Mouse (Mus musculus): Measurements from ENCODE around the gene Olfr1344.
"Not testable (repeated sequence)": the region's sequence is repeated elsewhere in the genome, so short reads cannot be mapped to it uniquely, and the experiment has no call there.

Olfr1344 gene

DNA sequence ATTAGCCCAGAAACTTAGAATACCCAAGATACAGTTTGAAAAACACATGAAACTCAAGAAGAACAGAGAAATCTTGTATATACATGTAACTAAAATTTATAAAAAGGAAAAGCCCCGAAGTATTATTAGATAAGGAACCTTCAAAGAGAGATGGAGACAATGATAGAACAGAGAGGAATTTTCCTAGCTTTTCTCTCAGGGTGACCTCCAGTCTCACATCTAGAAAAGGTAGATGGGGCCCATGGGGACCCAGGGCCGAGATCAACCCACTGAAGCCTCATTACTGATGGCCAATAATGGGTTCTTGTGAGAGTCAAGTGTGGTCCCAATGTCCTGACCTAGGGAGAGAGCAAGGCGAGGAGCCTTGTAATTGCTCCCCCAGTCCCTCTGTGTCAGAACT, at the start of gene Olfr1344:
Gene Olfr1344 (plus strand): TSS at position 301 of the 400 bp plus-strand sequence.
- DNase-seq (ENCODE audit: low spot score in 2 of 2) = no peak

DNA sequence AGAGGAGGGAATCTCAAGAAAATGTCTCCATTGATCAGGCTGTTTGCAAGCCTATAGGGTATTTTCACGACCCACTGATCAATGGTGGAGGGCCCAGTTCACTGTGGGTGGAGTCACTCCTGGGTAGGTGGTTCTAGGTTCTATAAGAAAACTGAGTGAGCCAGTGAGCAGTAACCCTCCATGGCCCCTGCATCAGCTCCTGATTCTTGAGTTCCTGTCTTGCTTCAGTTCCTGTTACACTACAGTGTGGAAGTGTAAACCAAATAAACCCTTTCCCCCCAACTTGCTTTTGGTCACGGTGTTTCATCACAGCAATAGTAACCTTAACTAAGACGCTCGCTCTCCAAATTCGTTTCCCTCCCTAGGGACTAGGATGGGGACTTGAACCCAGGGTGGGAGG, 49.5 kb upstream of the Olfr1344 start:
- no peak for DNase-seq (ENCODE audit: low spot score in 2 of 2)

DNA sequence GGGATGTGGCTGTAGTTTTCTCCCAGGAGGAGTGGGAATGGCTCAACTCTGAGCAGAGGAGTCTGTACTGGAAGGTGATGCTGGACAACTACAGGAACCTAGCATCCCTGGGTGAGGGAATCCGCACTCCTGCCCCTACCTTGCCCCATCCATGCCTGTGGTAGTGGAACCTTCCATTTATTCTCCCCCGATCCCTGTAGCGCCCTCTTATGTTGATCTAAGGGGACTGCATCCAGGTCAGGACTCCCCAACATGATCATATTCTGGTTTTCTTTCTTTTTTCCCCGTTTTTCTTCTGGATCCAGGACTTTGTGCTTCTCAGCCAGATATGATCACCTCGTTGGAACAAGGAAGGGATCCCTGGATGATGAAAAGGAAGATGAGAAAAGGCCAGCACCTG, 49.0 kb upstream of the Olfr1344 start:
- DNase-seq (ENCODE audit: low spot score in 2 of 2) = no peak

DNA sequence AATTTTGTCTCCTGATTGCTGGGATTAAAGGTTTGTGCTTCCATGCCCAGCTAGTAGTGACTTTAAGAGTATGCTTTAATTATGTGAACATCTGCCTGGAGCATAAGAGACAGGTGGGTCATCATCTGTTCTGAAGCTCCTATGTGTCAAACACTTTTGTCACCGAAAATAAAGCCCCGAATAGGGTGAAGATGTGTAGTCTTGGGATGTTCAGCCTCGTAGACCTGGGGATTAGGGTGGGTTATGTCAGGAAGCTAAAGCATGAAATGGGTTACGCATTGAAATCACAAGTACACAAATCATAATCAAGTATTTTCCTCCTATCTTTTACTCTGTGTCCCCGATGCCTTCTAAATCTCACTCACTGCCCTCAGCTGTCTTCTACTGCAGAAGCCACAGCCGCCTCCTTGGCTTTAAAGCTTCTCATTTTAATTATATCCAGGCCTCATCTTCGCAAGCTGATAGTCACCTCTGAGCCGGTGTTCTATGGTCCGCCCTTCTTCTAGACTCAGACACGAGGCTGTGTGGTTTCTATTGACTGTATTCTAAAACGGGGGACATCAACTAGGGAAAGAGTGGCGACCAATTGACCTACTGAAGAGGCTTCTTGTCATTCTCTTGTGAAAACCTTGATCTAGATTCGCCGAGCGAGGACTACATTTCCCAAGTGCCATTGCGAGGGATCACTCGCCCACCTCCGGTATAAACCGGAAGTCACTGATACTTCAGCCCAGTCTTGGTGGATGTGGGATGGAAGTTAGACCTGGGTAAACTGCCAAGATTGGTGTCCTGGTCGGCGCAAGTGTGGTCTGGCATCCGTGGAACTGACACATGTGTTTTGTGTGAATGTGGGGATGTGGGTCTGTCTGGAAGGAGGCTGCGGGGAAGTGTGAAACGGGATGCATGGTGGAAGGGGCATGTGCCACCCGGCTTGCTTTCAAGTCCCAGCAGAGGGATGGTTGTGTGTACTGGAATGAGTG, 40.2 kb upstream of the Olfr1344 start, which contains the start of gene Smim17:
Gene Smim17 (plus strand): TSS at position 720 of the 980 bp plus-strand sequence.
- peak; percentile 55 to 79 for DNase-seq (ENCODE audit: low spot score in 2 of 2)

DNA sequence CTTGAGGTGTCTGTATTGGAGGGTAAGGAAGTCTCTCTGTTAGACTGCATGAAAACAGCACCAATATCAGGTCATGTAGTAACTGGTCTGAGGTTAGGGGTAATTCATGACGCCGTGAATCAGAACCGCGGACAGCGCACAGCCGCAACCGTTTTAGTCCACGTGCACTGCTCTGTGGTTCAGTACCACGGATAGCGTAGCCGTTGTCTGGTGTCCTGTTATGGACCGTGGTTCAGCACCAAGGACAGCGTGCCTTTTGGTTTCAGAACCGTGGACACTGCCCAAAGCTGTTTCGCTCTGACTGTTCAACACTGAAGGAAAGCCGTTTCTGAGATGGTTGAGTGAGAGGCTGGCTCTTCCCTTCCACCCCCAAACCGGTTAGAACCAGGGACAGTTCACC, 28.4 kb upstream of the Olfr1344 start, which contains the start of gene Gm20715:
Gene Gm20715 (plus strand): TSS at position 235 of the 400 bp plus-strand sequence.
- DNase-seq (ENCODE audit: low spot score in 2 of 2) = peak; percentile 49 to 61

DNA sequence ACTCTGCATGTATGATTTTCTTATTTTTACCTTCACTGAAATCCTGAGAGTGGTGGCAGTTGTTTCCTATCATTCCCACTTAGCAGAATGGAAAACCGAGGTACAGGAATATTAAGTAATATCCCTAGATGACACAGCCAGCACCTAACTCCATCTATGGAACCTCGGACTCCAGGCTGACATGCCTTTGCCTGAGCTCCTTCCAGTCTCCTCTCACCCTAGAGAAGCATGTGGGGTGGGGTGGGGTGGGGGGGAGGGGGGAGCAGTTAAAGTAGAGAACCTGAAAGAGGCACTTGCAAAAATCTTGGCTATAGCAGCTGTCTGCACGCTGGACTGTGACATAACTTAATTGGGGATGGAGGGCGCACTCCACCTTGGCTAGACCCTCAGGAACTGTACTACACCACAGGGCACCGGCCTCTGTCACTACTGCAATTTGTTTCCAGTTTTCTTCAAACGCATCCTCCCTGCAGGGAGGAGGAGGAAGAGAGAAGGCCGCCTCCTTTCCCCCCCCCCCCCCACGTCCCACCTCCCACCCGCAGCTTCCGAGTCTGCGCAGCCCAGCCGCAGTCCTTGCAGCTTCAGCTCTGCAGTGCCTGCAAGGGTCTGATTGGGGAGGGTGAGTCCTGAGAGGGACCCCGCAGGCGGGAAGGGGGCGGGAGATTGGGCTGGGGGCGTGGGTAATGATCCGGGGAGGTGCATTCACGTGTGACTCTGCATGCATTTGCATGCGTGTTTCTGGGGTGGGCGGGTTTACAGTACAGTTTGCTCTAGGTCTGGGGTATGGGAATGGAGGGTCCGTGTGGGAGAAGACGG, 23.7 kb upstream of the Olfr1344 start:
- peak; percentile 18 to 30 for DNase-seq (ENCODE audit: low spot score in 2 of 2)

DNA sequence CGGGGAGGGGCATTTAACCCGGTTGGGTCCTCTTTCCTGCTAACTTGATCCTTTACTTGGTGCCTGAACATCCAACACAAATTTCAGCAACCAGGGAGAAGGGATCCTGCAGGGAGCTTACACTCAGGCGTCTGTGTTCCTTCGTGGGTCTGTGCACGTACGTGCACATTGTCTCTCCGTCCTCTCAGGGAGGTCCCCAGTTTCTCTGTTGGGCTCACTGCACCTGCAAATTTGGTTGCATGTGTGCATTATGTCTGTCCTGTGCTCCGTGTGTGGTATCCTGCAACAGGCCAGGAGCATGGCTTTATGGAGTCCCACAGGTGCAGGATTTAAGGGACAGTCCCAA, 23.1 kb upstream of the Olfr1344 start:
- no peak for DNase-seq (ENCODE audit: low spot score in 2 of 2)

DNA sequence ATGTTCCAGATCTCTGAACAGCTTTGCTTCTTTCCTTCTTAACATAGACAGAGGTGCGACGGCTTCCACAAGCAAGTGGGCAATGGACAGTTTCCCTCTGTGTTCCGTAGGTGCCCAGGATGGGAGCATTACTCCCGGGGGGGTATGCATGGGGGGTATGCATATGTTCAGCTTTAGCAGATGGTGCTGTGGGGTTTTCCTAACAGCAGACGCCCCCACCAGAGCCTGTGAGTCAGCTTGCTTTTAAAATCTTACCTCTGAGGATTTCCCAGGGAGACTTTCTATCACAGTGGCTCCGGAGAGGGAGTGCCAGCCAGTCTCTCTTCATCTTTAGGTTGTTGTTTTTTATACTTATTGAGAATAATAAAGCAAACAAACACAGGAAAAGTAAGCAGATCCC, 18.6 kb upstream of the Olfr1344 start:
- DNase-seq (ENCODE audit: low spot score in 2 of 2) = peak; percentile 32 to 43

DNA sequence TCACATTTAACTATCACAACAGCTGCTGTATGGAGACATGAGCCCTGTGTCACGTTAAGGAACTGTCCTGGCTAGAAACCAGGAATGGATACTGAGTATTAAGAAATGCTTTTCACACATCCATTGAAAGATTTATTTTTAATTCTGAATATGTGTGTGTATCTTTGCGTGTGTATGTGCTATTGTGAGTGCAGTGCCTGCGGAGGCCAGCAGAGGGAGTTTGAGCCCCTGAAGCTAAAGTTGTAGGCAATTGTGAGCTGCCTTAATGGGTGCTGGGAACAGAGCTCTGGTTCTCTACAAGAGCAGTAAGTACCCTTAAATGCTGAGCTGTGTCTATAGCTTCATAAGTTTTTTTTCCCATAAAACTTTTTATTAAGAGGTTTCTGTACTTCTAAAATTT, 9.1 kb upstream of the Olfr1344 start:
- no peak for DNase-seq (ENCODE audit: low spot score in 2 of 2)

DNA sequence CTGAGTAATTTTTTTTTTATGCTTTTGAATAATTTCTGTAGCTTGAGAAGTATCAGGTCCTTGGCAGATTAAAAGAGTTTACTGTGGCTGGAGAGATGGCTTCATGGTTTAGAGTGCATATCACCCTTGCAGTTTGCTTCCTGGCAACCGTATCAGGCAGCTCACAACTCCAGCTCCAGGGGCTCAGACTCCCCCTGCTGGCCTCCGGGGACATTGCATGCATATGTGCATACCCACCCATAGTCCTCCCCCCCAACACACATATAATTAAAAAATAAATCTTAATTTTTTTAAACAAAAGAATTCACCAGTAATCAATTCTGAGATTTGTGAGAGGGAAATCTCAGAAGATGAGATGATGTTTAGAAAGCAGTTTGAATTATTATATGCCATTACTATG, 8.1 kb upstream of the Olfr1344 start:
- no peak for DNase-seq (ENCODE audit: low spot score in 2 of 2)

DNA sequence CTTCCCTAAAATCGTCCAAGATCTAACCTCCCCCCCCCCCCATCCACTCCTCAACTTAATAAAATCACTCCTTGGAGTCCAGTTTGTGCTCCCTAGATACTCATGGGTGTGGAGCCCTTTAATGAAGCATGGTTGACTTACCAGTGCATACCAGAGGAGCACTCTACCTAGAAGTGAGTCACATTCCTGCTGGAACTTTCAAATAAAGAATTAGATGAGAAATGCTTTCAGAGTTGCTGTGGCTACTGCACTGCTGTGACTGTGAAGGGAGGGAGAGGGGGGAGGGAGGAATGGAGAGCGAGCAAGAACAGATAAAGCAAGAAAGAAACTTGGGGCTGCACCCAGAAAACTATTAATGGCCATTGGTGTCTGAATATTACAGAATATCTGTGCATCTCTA, 2.7 kb downstream of the Olfr1344 start:
- no peak for DNase-seq (ENCODE audit: low spot score in 2 of 2)

DNA sequence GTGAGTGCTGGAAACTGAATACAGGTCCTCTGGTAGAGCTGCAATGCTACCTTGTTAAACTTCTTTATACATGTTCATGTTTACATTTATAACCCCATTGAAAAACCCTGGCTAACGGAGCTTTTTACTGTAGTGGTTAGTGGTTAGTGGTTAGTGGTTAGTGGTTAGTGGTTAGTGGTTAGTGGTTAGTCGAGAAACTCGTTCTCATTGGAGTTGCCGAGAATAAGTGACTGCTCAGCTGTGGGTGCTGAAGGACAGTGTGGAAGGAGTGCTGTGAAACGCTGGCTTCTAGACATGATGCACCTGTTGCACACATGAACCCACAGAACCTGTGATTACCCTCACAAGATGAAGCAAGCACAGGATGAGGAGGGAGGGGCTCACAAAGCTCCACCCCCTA, 9.3 kb downstream of the Olfr1344 start:
- DNase-seq (ENCODE audit: low spot score in 2 of 2) = no peak

DNA sequence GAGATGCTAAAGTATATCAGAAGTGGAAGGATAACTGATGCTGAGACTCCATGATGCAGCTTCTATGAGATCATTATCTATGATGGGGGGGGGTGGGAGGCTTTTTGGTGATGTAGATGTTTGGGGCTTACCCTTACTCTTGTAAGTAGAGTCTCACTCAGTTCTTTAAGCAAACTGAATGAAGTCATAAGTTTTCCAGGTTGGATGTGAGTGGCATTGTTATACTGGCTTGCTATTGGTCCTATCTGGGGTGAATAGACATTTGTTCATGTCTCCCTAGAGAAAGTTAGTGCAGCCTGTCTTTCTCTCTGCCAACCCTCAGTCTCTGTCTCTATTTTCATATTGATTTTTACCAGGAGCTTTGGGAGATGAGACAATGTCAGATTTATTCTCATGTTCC, 17.4 kb downstream of the Olfr1344 start, which contains the start of gene Olfr1336:
Gene Olfr1336 (plus strand): TSS at position 301 of the 400 bp plus-strand sequence.
- no peak for DNase-seq (ENCODE audit: low spot score in 2 of 2)

DNA sequence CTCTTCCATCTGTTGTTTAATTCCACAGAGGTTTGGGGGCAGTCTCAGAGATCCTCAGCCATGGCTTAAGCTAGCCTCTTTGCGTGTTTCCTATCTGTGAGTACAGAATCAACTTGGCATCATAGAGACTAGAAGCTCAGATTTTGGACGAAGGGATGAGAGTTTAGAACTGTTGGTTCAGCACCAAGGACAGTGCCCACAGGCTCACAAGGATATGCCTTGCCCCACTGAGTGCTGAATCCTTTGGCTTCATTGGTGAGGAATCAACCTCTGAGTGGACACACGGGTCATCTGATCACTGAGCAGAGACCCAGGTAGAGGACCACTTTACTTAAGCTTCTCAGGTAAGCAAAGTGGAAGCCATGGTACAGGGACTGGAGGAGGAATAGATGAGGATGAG, 17.9 kb downstream of the Olfr1344 start:
- DNase-seq (ENCODE audit: low spot score in 2 of 2) = no peak

DNA sequence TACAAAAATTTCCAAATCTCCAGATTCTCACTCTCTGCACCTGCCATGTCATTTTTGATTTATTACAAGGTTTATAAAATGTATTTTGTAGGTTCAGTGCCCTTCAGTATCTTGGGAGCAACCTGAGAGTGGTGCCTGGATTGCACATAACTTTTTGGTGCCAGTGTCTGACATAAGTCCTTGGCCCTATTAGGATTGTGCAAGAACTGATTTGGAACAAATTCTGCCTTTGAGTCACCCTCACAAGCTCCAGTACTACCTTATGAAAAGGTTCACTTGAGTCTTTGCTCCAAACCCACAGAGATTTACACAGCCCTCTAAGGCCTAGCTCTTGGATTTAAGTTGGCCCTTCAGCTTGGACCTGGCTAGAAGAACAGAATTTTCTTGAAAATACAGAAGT, 28.5 kb downstream of the Olfr1344 start, which contains the start of gene Olfr1346:
Gene Olfr1346 (plus strand): TSS at position 151 of the 400 bp plus-strand sequence.
- no peak for DNase-seq (ENCODE audit: low spot score in 2 of 2)

DNA sequence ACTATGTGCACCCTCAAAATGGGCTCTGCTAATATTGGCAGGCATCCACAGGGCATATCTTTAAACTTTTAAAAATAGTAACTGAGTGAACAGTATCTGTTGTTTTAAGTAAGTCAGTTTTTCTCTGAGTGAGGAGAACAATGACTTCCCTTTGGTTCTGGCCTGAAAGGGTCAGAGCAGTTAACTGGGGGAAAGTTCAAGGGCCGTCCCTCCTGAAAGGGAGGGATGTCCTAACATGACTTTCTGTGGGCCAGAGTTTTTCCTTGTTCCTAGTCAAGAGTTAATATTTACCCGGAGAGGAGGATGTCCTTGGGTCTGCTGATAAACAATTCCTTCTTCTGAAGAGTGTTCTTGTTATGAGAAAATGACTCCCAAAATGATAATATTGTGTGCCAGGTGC, 39.1 kb downstream of the Olfr1344 start:
- not testable (repeated sequence) for DNase-seq (ENCODE audit: low spot score in 2 of 2)

DNA sequence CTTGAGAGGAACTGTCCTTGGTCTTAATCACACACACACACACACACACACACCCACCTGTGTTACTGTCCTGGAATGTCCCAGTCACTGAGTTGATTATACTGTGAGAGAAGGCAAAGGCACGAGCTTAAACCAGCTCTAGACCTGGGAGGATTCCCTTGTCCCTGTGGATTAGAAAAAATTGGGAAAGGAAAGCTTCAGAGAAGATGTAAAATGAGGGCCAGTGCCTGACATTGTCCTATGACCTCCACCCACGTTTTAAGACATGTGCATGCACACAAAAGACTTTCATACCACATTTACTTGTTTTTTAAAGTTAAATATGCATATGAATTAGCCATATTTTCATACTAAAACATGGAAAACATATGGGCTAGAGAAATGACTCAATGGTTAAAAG, 48.4 kb downstream of the Olfr1344 start, which contains the start of gene Olfr5:
Gene Olfr5 (minus strand): TSS at position 101 of the 400 bp plus-strand sequence.
- no peak for DNase-seq (ENCODE audit: low spot score in 2 of 2)

Data from right cerebral cortex, postnatal 36 days (tissue).